Mouse (Mus musculus) E14TG2a.4 (cell line): ENCODE data around the gene Mtus2.

ENCODE experiments used
- CTCF ChIP-seq: conservative IDR thresholded peaks from 2 replicates; pipeline ENCODE4 v1.5.1; 2014; ENCODE audit warnings: low read length
- NANOG ChIP-seq: IDR thresholded peaks from 2 replicates; pipeline ENCODE4 v1.6.1; 2014; ENCODE audit warnings: borderline replicate concordance, low read length, mixed read lengths

- TF ChIP-seq CTCF, result no peak
- TF ChIP-seq NANOG, result no peak
Measured at GRCm38 (mm10) chr5:148289951-148290350, 332.8 kb downstream of the Mtus2 start.
